Mouse (Mus musculus) MEL (cell line): ENCODE data around the gene Tspan14. TPM values are rescaled to one million over a fixed set of nuclear protein-coding genes. Genes with fewer than 3 reads are reported as not detected.

Experiments
- DNase-seq: peaks from one replicate; pipeline ENCODE4 v3.0.0; 2011; ENCODE audit warnings: low read depth, low spot score
- H3K27ac ChIP-seq: 2 replicates; pipeline ENCODE4 v1.5.1; 2012; ENCODE audit warnings: low read depth, mild to moderate bottlenecking, control low read depth, low read length, moderate library complexity; ENCODE audit not compliant: control insufficient read depth
- H3K27me3 ChIP-seq, 2 experiments: fragments of 150-350 bp in 1 of 2; sonication (generic) in 1 of 2; 2 replicates each; pipeline ENCODE4 v1.6.1; 2012; ENCODE audit warnings: low read length in 2 of 2, mild to moderate bottlenecking in 2 of 2, improper control_type of control experiment in 1 of 2, moderate library complexity in 1 of 2; ENCODE audit not compliant: insufficient read depth in 2 of 2, control insufficient read depth in 1 of 2
- H3K36me3 ChIP-seq, 2 experiments: 2 replicates each; pipeline ENCODE4 v1.6.1; 2012 to 2014; ENCODE audit warnings: low read length in 2 of 2, improper control_type of control experiment in 1 of 2, inconsistent platforms in 1 of 2, mild to moderate bottlenecking in 1 of 2; ENCODE audit not compliant: insufficient read depth in 2 of 2, control insufficient read depth in 1 of 2
- H3K4me1 ChIP-seq, 2 experiments: fragments of 150-350 bp in 1 of 2; sonication (generic) in 1 of 2; 2 replicates each; pipeline ENCODE4 v1.6.1; 2012; ENCODE audit warnings: low read length in 2 of 2, improper control_type of control experiment in 1 of 2, mild to moderate bottlenecking in 1 of 2; ENCODE audit not compliant: insufficient read depth in 2 of 2, control insufficient read depth in 1 of 2
- H3K4me3 ChIP-seq, 2 experiments: fragments of 150-350 bp in 1 of 2; sonication (generic) in 1 of 2; 2 replicates each; pipeline ENCODE4 v1.5.1; 2012; ENCODE audit warnings: low read depth in 2 of 2, low read length in 2 of 2, mild to moderate bottlenecking in 2 of 2, moderate library complexity in 2 of 2, control low read depth in 1 of 2, improper control_type of control experiment in 1 of 2; ENCODE audit not compliant: control insufficient read depth in 1 of 2, insufficient read depth in 1 of 2
- H3K79me2 ChIP-seq: 2 replicates; pipeline ENCODE4 v1.6.1; 2012; ENCODE audit warnings: mild to moderate bottlenecking, low read length, moderate library complexity; ENCODE audit not compliant: control insufficient read depth, poor library complexity, insufficient read depth
- H3K9ac ChIP-seq: 2 replicates; pipeline ENCODE4 v1.6.1; 2012; ENCODE audit warnings: low read depth, mild to moderate bottlenecking, control low read depth, low read length, moderate library complexity; ENCODE audit not compliant: control insufficient read depth, poor library complexity, severe bottlenecking
- H3K9me3 ChIP-seq: fragments of 150-350 bp; sonication (generic); replicated peaks from 2 replicates; pipeline ENCODE4 v1.6.1; 2012; ENCODE audit warnings: mild to moderate bottlenecking, low read length, improper control_type of control experiment, moderate library complexity; ENCODE audit not compliant: insufficient read depth
- BHLHE40 ChIP-seq: IDR thresholded peaks from 2 replicates; pipeline ENCODE4 v1.6.1; 2012; ENCODE audit warnings: low read depth, mild to moderate bottlenecking, inconsistent platforms, low read length, improper control_type of control experiment, borderline replicate concordance
- CHD1 ChIP-seq: IDR thresholded peaks from 2 replicates; pipeline ENCODE4 v1.6.1; 2012; ENCODE audit warnings: low read depth, mild to moderate bottlenecking, inconsistent platforms, low read length, improper control_type of control experiment
- CTCF ChIP-seq, 3 experiments: IDR thresholded peaks in 2 of 3; conservative IDR thresholded peaks in 1 of 3; 2 replicates each; pipeline ENCODE4 v1.5.1; 2011 to 2012; ENCODE audit warnings: low read length in 3 of 3, low read depth in 2 of 3, mild to moderate bottlenecking in 2 of 3, improper control_type of control experiment in 1 of 3, inconsistent platforms in 1 of 3, mixed read lengths in 1 of 3, moderate library complexity in 1 of 3; ENCODE audit not compliant: control insufficient read depth in 1 of 3, insufficient read depth in 1 of 3, poor library complexity in 1 of 3, severe bottlenecking in 1 of 3
- GATA1 ChIP-seq: IDR thresholded peaks from 2 replicates; pipeline ENCODE4 v1.6.1; 2011; ENCODE audit warnings: low read depth, low read length, improper control_type of control experiment
- MAZ ChIP-seq: IDR thresholded peaks from 2 replicates; pipeline ENCODE4 v1.6.1; 2012; ENCODE audit warnings: low read depth, mild to moderate bottlenecking, inconsistent platforms, low read length, improper control_type of control experiment
- MYB ChIP-seq: IDR thresholded peaks from 2 replicates; pipeline ENCODE4 v1.6.1; 2011; ENCODE audit warnings: mild to moderate bottlenecking, low read depth, low read length, improper control_type of control experiment
- MYC ChIP-seq: IDR thresholded peaks from 2 replicates; pipeline ENCODE4 v1.6.1; 2011; ENCODE audit warnings: low read depth, mild to moderate bottlenecking, low read length, improper control_type of control experiment, moderate library complexity
- RAD21 ChIP-seq: IDR thresholded peaks from 2 replicates; pipeline ENCODE4 v1.6.1; 2011; ENCODE audit warnings: mild to moderate bottlenecking, low read depth, low read length, improper control_type of control experiment
- SIN3A ChIP-seq: IDR thresholded peaks from 2 replicates; pipeline ENCODE4 v1.6.1; 2012; ENCODE audit warnings: low read length, improper control_type of control experiment, inconsistent platforms
- SMC3 ChIP-seq: IDR thresholded peaks from 2 replicates; pipeline ENCODE4 v1.6.1; 2011; ENCODE audit warnings: low read depth, low read length, improper control_type of control experiment
- TBP ChIP-seq: IDR thresholded peaks from 2 replicates; pipeline ENCODE4 v1.8.0; 2011; ENCODE audit warnings: low read depth, low read length, improper control_type of control experiment
- TCF12 ChIP-seq: IDR thresholded peaks from 2 replicates; pipeline ENCODE4 v1.6.1; 2014; ENCODE audit warnings: low read depth, mild to moderate bottlenecking, inconsistent platforms, low read length, improper control_type of control experiment, moderate library complexity
- UBTF ChIP-seq: IDR thresholded peaks from 2 replicates; pipeline ENCODE4 v1.6.1; 2012; ENCODE audit warnings: low read depth, mild to moderate bottlenecking, inconsistent platforms, low read length, improper control_type of control experiment, moderate library complexity, borderline replicate concordance; ENCODE audit not compliant: insufficient read depth
- ZC3H11A ChIP-seq: IDR thresholded peaks from 2 replicates; pipeline ENCODE4 v1.6.1; 2012; ENCODE audit warnings: low read depth, mild to moderate bottlenecking, inconsistent platforms, low read length, improper control_type of control experiment
- ZNF384 ChIP-seq: IDR thresholded peaks from 2 replicates; pipeline ENCODE4 v1.6.1; 2012; ENCODE audit warnings: low read depth, mild to moderate bottlenecking, inconsistent platforms, low read length, improper control_type of control experiment
- polyA plus RNA-seq, 2 experiments: library from polyadenylated mRNA; stranded (reverse) in 1 of 2; unstranded in 1 of 2; fragments of >175 nt in 1 of 2; fragments of >200 nt in 1 of 2; gene quantifications; 2 replicates each; pipeline versions ENCODE4 v1.2.1 to v1.2.4; 2012; ENCODE audit warnings: low replicate concordance in 2 of 2, low read depth in 1 of 2; ENCODE audit not compliant: insufficient read length in 2 of 2, insufficient read depth in 1 of 2, missing spikeins in 1 of 2
- total RNA-seq: library from RNA; depleted of rRNA; stranded (reverse); fragments of 300-350 nt; gene quantifications from 2 replicates; pipeline ENCODE4 v1.2.3, GENCODE M21; 2012

The Tspan14 gene
- total and polyA plus RNA-seq, 3 experiments, result 24.8 to 29.9 TPM; not detected in 1

DNA sequence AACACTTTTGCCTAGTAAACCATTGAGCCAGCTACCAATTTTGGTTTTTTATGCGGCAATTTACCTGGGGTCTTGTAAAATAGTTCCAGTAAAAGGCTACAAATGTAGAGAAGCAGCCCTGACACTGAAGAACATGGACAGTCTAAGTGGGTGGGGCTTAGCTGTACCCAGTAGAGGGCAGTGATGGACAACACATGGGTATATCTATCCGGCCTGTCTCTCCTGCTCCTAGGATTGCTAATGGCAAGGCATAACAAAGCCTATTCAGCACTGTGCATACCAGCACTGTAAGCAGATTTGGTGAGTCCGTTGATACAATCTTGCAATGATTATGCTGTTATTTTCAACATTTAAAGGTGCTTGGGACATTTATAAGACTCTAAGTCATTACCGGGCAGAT is 12.4 kb upstream of the Tspan14 start:
- no peaks in the 10 kb centered on the region for H3K4me1 ChIP-seq
- H3K36me3 ChIP-seq, result peaks cover 0 to 2% of the 10 kb centered on the region in 2 experiments; a peak in 1 of 4 replicates
- no peaks in the 10 kb centered on the region for H3K79me2 ChIP-seq
- no peaks in the 10 kb centered on the region for H3K27me3 ChIP-seq
- no peak for DNase-seq
- H3K9me3 ChIP-seq, result no peaks in the 10 kb centered on the region
- no peak overlapping the region for H3K27ac ChIP-seq
- H3K4me3 ChIP-seq, result no peak overlapping the region
- TF ChIP-seq ZNF384, result peak; percentile 50; the same call in 1 of the 2 replicates
- TF ChIP-seq RAD21, result peak; percentile 70
- no peak for TF ChIP-seq CHD1
- peak; percentile 47 to 61 (median 53) for TF ChIP-seq CTCF (IDR thresholded peaks at IDR 0.05 in 2 of 3, conservative IDR thresholded peaks at IDR 0.05 in 1 of 3; ENCODE audit: control insufficient read depth in 1 of 3, insufficient read depth in 1 of 3, low read depth in 2 of 3, low read length in 3 of 3, poor library complexity in 1 of 3, severe bottlenecking in 1 of 3)
- TF ChIP-seq UBTF, result no peak
- TF ChIP-seq MYB, result no peak
- peak; percentile 76 for TF ChIP-seq ZC3H11A
- TF ChIP-seq SMC3, result peak; percentile 66
- H3K9ac ChIP-seq, result no peak overlapping the region

DNA sequence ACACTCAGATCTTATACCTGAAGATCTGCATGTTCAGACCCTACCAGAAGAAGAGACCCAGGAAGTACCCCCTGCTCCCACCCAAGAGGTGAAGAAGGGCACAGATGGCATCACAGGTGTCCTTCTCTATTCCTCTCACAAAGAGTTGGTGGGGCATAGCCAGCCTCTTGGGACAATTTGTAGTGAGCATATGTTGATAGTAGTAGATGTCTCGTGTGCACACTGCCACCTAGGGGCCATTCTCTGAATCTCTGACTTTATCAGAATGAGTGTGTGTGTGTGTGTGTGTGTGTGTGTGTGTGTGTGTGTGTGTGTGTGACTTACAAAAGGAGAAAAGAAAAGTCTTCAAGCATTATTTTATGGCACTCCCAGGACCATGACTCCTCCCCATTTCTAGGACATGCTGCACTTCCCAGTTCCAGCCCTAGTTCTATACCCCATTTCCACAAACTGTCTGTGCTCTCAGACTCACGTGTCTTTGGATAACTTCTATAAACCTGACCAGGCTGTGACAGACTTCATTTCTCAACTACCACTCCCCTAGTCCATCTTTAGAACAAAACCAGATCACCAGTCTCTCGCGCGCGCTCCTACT is 8.6 kb upstream of the Tspan14 start:
- no peaks in the 10 kb centered on the region for H3K79me2 ChIP-seq
- peak; percentile 85 for DNase-seq
- no peak overlapping the region for H3K27ac ChIP-seq
- H3K27me3 ChIP-seq, result no peaks in the 10 kb centered on the region
- H3K4me1 ChIP-seq, result no peaks in the 10 kb centered on the region; a peak in 1 of 4 replicates
- no peak overlapping the region for H3K9ac ChIP-seq
- H3K36me3 ChIP-seq, result peaks cover 0 to under 1% of the 10 kb centered on the region in 2 experiments; a peak in 1 of 4 replicates
- no peaks in the 10 kb centered on the region for H3K9me3 ChIP-seq
- no peak for TF ChIP-seq BHLHE40
- TF ChIP-seq SMC3, result peak; percentile 85
- TF ChIP-seq ZNF384, result no peak
- peak; percentile 47 for TF ChIP-seq SIN3A
- TF ChIP-seq MAZ, result 0 out of 2 replicates have a peak, but pooled peaks have one; percentile 27
- TF ChIP-seq TCF12, result 0 out of 2 replicates have a peak, but pooled peaks have one; percentile 27
- TF ChIP-seq RAD21, result peak; percentile 92
- TF ChIP-seq GATA1, result peak; percentile 47
- peak; percentile 45 to 88 (median 54) for TF ChIP-seq CTCF (IDR thresholded peaks at IDR 0.05 in 2 of 3, conservative IDR thresholded peaks at IDR 0.05 in 1 of 3; ENCODE audit: control insufficient read depth in 1 of 3, insufficient read depth in 1 of 3, low read depth in 2 of 3, low read length in 3 of 3, poor library complexity in 1 of 3, severe bottlenecking in 1 of 3)
- peak; percentile 84 for TF ChIP-seq ZC3H11A
- peak; percentile 61; the same call in 1 of the 2 replicates for TF ChIP-seq MYC
- no peak for TF ChIP-seq TBP
- no peak overlapping the region for H3K4me3 ChIP-seq
